Mouse (Mus musculus) ES-Bruce4 (cell line): ENCODE measurements around the gene Pde10a.

Source experiments
- CTCF ChIP-seq: IDR thresholded peaks from one replicate; pipeline ENCODE4 v1.8.1; 2011; ENCODE audit warnings: low read depth, low read length
- POLR2A ChIP-seq: IDR thresholded peaks from one replicate; pipeline ENCODE4 v1.8.1; 2011; ENCODE audit warnings: low read length; ENCODE audit not compliant: insufficient read depth

DNA sequence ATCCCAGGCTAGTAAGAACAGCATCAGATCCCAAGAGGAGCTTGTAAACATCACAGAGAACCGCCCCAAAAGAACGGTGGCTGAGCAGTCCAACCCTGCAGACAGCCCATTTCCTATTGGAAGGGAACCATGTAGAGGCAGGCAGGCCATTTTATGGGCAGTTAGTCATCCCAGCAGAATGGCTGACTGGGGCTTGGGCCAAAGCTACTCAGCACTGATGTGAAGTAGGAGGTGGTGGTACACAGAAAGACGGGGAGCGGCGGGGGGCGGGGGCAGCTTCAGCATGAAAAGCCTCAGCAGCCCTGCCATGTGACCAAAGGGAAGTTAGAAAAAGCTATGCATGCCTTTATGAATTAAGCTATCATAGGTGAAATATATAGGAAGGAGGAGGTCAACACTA lies 252.5 kb downstream of the Pde10a start:
- TF ChIP-seq CTCF = no peak
- TF ChIP-seq POLR2A = no peak
